Comparison of ENCODE assay signal across 34 mouse cellular contexts in genomic region chr4:40885883-40886282, GRCm38 (mm10). TPM values are rescaled to one million over a fixed set of nuclear protein-coding genes. Genes with fewer than 3 reads are reported as not detected.
"Had no signal": no experiment of that assay in that cellular context is flagged by ENCODE, and none has a peak within 500 bp of the region (broad histone marks: within the 10 kb centered on the region; RNA-seq: fewer than 3 reads in every experiment).

No protein-coding gene starts in this region.

- H3K4me1 ChIP-seq: hindbrain, embryonic 13.5 days; hindbrain, embryonic 15.5 days had no signal

- DNase-seq: gastrocnemius, postnatal 10 days; gastrocnemius, postnatal 25 days; heart, postnatal 14 days; heart, postnatal 36 days; kidney, adult 11 months; kidney, adult 2 months; kidney, adult 9 months; kidney, postnatal 14 days; kidney, postnatal 36 days; layer of hippocampus, postnatal 36 days; left cerebral cortex, postnatal 4 days had no signal

- H3K36me3 ChIP-seq: heart, embryonic 10.5 days; heart, embryonic 13.5 days; heart, embryonic 15.5 days; hindbrain, embryonic 13.5 days; hindbrain, embryonic 15.5 days; kidney, embryonic 15.5 days; limb, embryonic 13.5 days; limb, embryonic 15.5 days; liver, embryonic 12.5 days had no signal

- ATAC-seq: forebrain, embryonic 16.5 days; hindbrain, postnatal 0 days; intestine, embryonic 16.5 days; liver, embryonic 12.5 days had no signal

- H3K27me3 ChIP-seq: heart, embryonic 13.5 days; heart, embryonic 15.5 days; hindbrain, embryonic 13.5 days; hindbrain, embryonic 15.5 days; kidney, embryonic 15.5 days; limb, embryonic 13.5 days; limb, embryonic 15.5 days; liver, embryonic 12.5 days had no signal

- H3K9me3 ChIP-seq: heart, embryonic 10.5 days; heart, embryonic 13.5 days; heart, embryonic 15.5 days; hindbrain, embryonic 13.5 days; hindbrain, embryonic 15.5 days; kidney, embryonic 15.5 days; limb, embryonic 13.5 days; limb, embryonic 15.5 days; liver, embryonic 12.5 days had no signal

- H3K9ac ChIP-seq: heart, embryonic 13.5 days; heart, embryonic 15.5 days; hindbrain, embryonic 13.5 days; hindbrain, embryonic 15.5 days; kidney, embryonic 15.5 days; limb, embryonic 13.5 days; limb, embryonic 15.5 days; liver, embryonic 12.5 days; liver, embryonic 14.5 days had no signal

- H3K27ac ChIP-seq: heart, embryonic 10.5 days; heart, embryonic 13.5 days; heart, embryonic 15.5 days; hindbrain, embryonic 13.5 days; hindbrain, embryonic 15.5 days; hindbrain, postnatal 0 days; kidney, embryonic 15.5 days; kidney, postnatal 0 days; limb, embryonic 13.5 days; liver, embryonic 12.5 days; liver, embryonic 14.5 days had no signal

- H3K4me2 ChIP-seq: heart, embryonic 13.5 days; heart, embryonic 15.5 days; hindbrain, embryonic 13.5 days; hindbrain, embryonic 15.5 days; kidney, embryonic 15.5 days; limb, embryonic 13.5 days; limb, embryonic 15.5 days; liver, embryonic 12.5 days had no signal

- H3K4me3 ChIP-seq: heart, embryonic 10.5 days; heart, embryonic 13.5 days; heart, embryonic 15.5 days; hindbrain, embryonic 13.5 days; hindbrain, embryonic 15.5 days; kidney, embryonic 15.5 days; limb, embryonic 13.5 days; limb, embryonic 15.5 days; liver, embryonic 12.5 days had no signal

RNA-seq across cellular contexts. Expression of gene Spink4, which starts 34.0 kb away (rescaled TPM):
- total RNA-seq: gastrocnemius, postnatal 10 days; gastrocnemius, postnatal 25 days; heart, adult 18-20 months; heart, postnatal 36 days; hematopoietic stem cell, adult 5-6 weeks; hindbrain, postnatal 0 days; layer of hippocampus, adult 18-20 months; layer of hippocampus, postnatal 14 days; layer of hippocampus, postnatal 36 days; left cerebral cortex, adult 18-20 months; left cerebral cortex, postnatal 25 days; left cerebral cortex, postnatal 4 days had no signal
- polyA plus RNA-seq: forebrain, embryonic 16.5 days; frontal cortex, adult 2 months; hindbrain, embryonic 11.5 days; hindbrain, embryonic 13.5 days; hindbrain, embryonic 15.5 days; hindbrain, postnatal 0 days; limb, embryonic 11.5 days; limb, embryonic 13.5 days; limb, embryonic 15.5 days had no signal
